Mouse (Mus musculus) A20 (cell line): ENCODE results near the gene Lrp1.

ENCODE experiments used
- DNase-seq: peaks from one replicate; pipeline ENCODE4 v3.0.0-alpha.2; 2011; ENCODE audit warnings: low read depth, low spot score

Lrp1 gene

GRCm38 (mm10) chr10:127652906-127653638, 32.1 kb upstream of the Lrp1 start:
- no peak for DNase-seq

GRCm38 (mm10) chr10:127645791-127646190, 24.8 kb upstream of the Lrp1 start:
- no peak for DNase-seq

- DNase-seq, result peak; percentile 90
These were observed 22.7 kb upstream of the Lrp1 start for GRCm38 (mm10) chr10:127643553-127644238.

GRCm38 (mm10) chr10:127642772-127643552, 22.0 kb upstream of the Lrp1 start, which contains the start of gene Stat6:
Gene Stat6 (plus strand): TSS chr10:127642986.
- DNase-seq, result peak; percentile 94

GRCm38 (mm10) chr10:127641861-127642771, 21.2 kb upstream of the Lrp1 start:
- peak; percentile 89 for DNase-seq

- DNase-seq, result no peak
These were observed 19.5 kb upstream of the Lrp1 start for GRCm38 (mm10) chr10:127640421-127640820.

GRCm38 (mm10) chr10:127632668-127633271, 11.8 kb upstream of the Lrp1 start:
- DNase-seq, result no peak

GRCm38 (mm10) chr10:127631261-127632214, 10.6 kb upstream of the Lrp1 start:
- DNase-seq, result no peak

- peak; percentile 52 for DNase-seq
These were observed 5.5 kb upstream of the Lrp1 start for GRCm38 (mm10) chr10:127626433-127626832.

- peak; percentile 22 for DNase-seq
These were observed 2.7 kb upstream of the Lrp1 start for GRCm38 (mm10) chr10:127623439-127624216.

- no peak for DNase-seq
These were observed 1.7 kb upstream of the Lrp1 start for GRCm38 (mm10) chr10:127622661-127623060.

- DNase-seq, result peak; percentile 67
These were observed 1.1 kb upstream of the Lrp1 start for GRCm38 (mm10) chr10:127622057-127622392.

- peak; percentile 86 for DNase-seq
These were observed 476 bp upstream of the Lrp1 start for GRCm38 (mm10) chr10:127621191-127622056.

GRCm38 (mm10) chr10:127619941-127620405, 975 bp downstream of the Lrp1 start:
- DNase-seq, result no peak

- no peak for DNase-seq
These were observed 1.7 kb downstream of the Lrp1 start for GRCm38 (mm10) chr10:127619119-127619721.

- DNase-seq, result no peak
These were observed 2.8 kb downstream of the Lrp1 start for GRCm38 (mm10) chr10:127618173-127618572.

- DNase-seq, result no peak
These were observed 3.7 kb downstream of the Lrp1 start for GRCm38 (mm10) chr10:127617294-127617693.
